Mouse (Mus musculus) right cerebral cortex, postnatal 25 days (tissue): ENCODE data around the gene Pdcd6ip.
A peak's percentile ranks its signal among the peaks of the same experiment; 100 is the strongest.
"Not testable (repeated sequence)": the region's sequence is repeated elsewhere in the genome, so short reads cannot be mapped to it uniquely, and the experiment has no call there.

ENCODE experiments used
- DNase-seq: peaks from one replicate; pipeline ENCODE4 v3.0.0; 2022

Gene Pdcd6ip

GRCm38 (mm10) chr9:113687461-113687860 is 20.6 kb downstream of the Pdcd6ip start:
- no peak for DNase-seq

- no peak for DNase-seq
Measured at GRCm38 (mm10) chr9:113673721-113674120, 34.3 kb downstream of the Pdcd6ip start.

GRCm38 (mm10) chr9:113672352-113672751 is 35.7 kb downstream of the Pdcd6ip start:
- DNase-seq = no peak

- DNase-seq = no peak
Measured at GRCm38 (mm10) chr9:113670857-113671106, 37.3 kb downstream of the Pdcd6ip start.

- DNase-seq = no peak
Measured at GRCm38 (mm10) chr9:113670105-113670856, 37.8 kb downstream of the Pdcd6ip start.

GRCm38 (mm10) chr9:113663476-113663875 is 44.6 kb downstream of the Pdcd6ip start:
- no peak for DNase-seq

- DNase-seq = no peak
Measured at GRCm38 (mm10) chr9:113657837-113658236, 50.2 kb downstream of the Pdcd6ip start.

GRCm38 (mm10) chr9:113653571-113653970 is 54.5 kb downstream of the Pdcd6ip start:
- DNase-seq = no peak

- DNase-seq = no peak
Measured at GRCm38 (mm10) chr9:113650787-113651186, 57.3 kb downstream of the Pdcd6ip start.

GRCm38 (mm10) chr9:113649211-113649610 is 58.8 kb downstream of the Pdcd6ip start:
- not testable (repeated sequence) for DNase-seq

GRCm38 (mm10) chr9:113645837-113646169 is 62.3 kb downstream of the Pdcd6ip start:
- no peak for DNase-seq

GRCm38 (mm10) chr9:113645153-113645836 is 62.8 kb downstream of the Pdcd6ip start:
- DNase-seq = peak; percentile 60

GRCm38 (mm10) chr9:113644701-113645100 is 63.4 kb downstream of the Pdcd6ip start:
- no peak for DNase-seq

- DNase-seq = no peak
Measured at GRCm38 (mm10) chr9:113644076-113644475, 64.0 kb downstream of the Pdcd6ip start.

- no peak for DNase-seq
Measured at GRCm38 (mm10) chr9:113643669-113644068, 64.4 kb downstream of the Pdcd6ip start.

- no peak for DNase-seq
Measured at GRCm38 (mm10) chr9:113634986-113635385, 73.1 kb downstream of the Pdcd6ip start.

GRCm38 (mm10) chr9:113633168-113633744 is 74.8 kb downstream of the Pdcd6ip start:
- peak; percentile 54 for DNase-seq

GRCm38 (mm10) chr9:113632350-113633043 is 75.6 kb downstream of the Pdcd6ip start:
- DNase-seq = no peak

- peak; percentile 72 for DNase-seq
Measured at GRCm38 (mm10) chr9:113629632-113630031, 78.4 kb downstream of the Pdcd6ip start.

- no peak for DNase-seq
Measured at GRCm38 (mm10) chr9:113629191-113629590, 78.9 kb downstream of the Pdcd6ip start.

- no peak for DNase-seq
Measured at GRCm38 (mm10) chr9:113628780-113629179, 79.3 kb downstream of the Pdcd6ip start.

GRCm38 (mm10) chr9:113626730-113627129 is 81.3 kb downstream of the Pdcd6ip start:
- DNase-seq = no peak

GRCm38 (mm10) chr9:113624086-113624485 is 84.0 kb downstream of the Pdcd6ip start:
- no peak for DNase-seq

- DNase-seq = peak; percentile 2
Measured at GRCm38 (mm10) chr9:113617081-113617480, 91.0 kb downstream of the Pdcd6ip start.
